Mouse (Mus musculus) CH12.LX (cell line): ENCODE data around the gene Fgfr2. TPM values are rescaled to one million over a fixed set of nuclear protein-coding genes. Genes with fewer than 3 reads are reported as not detected.

Experiments used
- DNase-seq: peaks from one replicate; pipeline ENCODE4 v3.0.0-alpha.2; 2013; ENCODE audit errors: extremely low read depth
- H3K27ac ChIP-seq: 2 replicates; pipeline ENCODE4 v1.5.1; 2012; ENCODE audit warnings: low read depth, mild to moderate bottlenecking, control low read depth, moderate library complexity; ENCODE audit not compliant: insufficient read depth
- H3K27me3 ChIP-seq: replicated peaks from 2 replicates; pipeline ENCODE3; 2012; ENCODE audit warnings: inconsistent platforms
- H3K36me3 ChIP-seq, 2 experiments: replicated peaks in 1 of 2; 2 replicates each; pipeline versions ENCODE3 to v1.6.1; 2012; ENCODE audit warnings: inconsistent platforms in 1 of 2, low read length in 1 of 2, mild to moderate bottlenecking in 1 of 2, mixed read lengths in 1 of 2, moderate library complexity in 1 of 2; ENCODE audit not compliant: control insufficient read depth in 1 of 2, insufficient read depth in 1 of 2
- H3K4me1 ChIP-seq, 2 experiments: 2 replicates each; pipeline ENCODE4 v1.6.1; 2012; ENCODE audit warnings: inconsistent platforms in 1 of 2, moderate library complexity in 1 of 2; ENCODE audit not compliant: insufficient read depth in 2 of 2, control insufficient read depth in 1 of 2
- H3K4me2 ChIP-seq: 2 replicates; pipeline ENCODE4 v1.6.1; 2012; ENCODE audit warnings: low read depth, mild to moderate bottlenecking, control low read depth; ENCODE audit not compliant: poor library complexity, insufficient read depth, severe bottlenecking
- H3K4me3 ChIP-seq, 3 experiments: fragments of 150-350 bp in 1 of 3; sonication (generic) in 1 of 3; replicated peaks in 1 of 3; 2 replicates each; pipeline versions ENCODE3 to v1.5.1; 2011 to 2012; ENCODE audit warnings: low read depth in 2 of 3, low read length in 2 of 3, mild to moderate bottlenecking in 2 of 3, moderate library complexity in 2 of 3, control low read depth in 1 of 3, improper control_type of control experiment in 1 of 3, inconsistent platforms in 1 of 3, mixed read lengths in 1 of 3; ENCODE audit not compliant: poor library complexity in 1 of 3
- H3K79me2 ChIP-seq: replicated peaks from 2 replicates; pipeline ENCODE4 v1.6.1; 2012; ENCODE audit warnings: mild to moderate bottlenecking, moderate library complexity; ENCODE audit not compliant: control insufficient read depth, poor library complexity, insufficient read depth, severe bottlenecking; ENCODE audit errors: extremely low read depth
- H3K9ac ChIP-seq: 2 replicates; pipeline ENCODE4 v1.6.1; 2012; ENCODE audit warnings: low read depth, mild to moderate bottlenecking, control low read depth, moderate library complexity; ENCODE audit not compliant: insufficient read depth
- H3K9me3 ChIP-seq: replicated peaks from 2 replicates; pipeline ENCODE3; 2012; ENCODE audit warnings: low read length, inconsistent platforms, mixed read lengths
- CTCF ChIP-seq, 2 experiments: IDR thresholded peaks in 1 of 2; conservative IDR thresholded peaks in 1 of 2; 2 replicates each; pipeline ENCODE4 v1.5.1; 2011 to 2012; ENCODE audit warnings: low read depth in 2 of 2, low read length in 2 of 2, improper control_type of control experiment in 1 of 2, inconsistent platforms in 1 of 2, mild to moderate bottlenecking in 1 of 2, moderate library complexity in 1 of 2
- EP300 ChIP-seq: IDR thresholded peaks from 2 replicates; pipeline ENCODE4 v1.6.1; 2011; ENCODE audit warnings: low read length, improper control_type of control experiment
- ETS1 ChIP-seq: conservative IDR thresholded peaks from 2 replicates; pipeline ENCODE4 v1.6.1; 2012; ENCODE audit warnings: low read depth, mild to moderate bottlenecking, inconsistent platforms, low read length, improper control_type of control experiment, moderate library complexity
- GABPA ChIP-seq: IDR thresholded peaks from 2 replicates; pipeline ENCODE4 v1.6.1; 2012; ENCODE audit warnings: low read depth, low read length, improper control_type of control experiment, inconsistent platforms; ENCODE audit not compliant: insufficient replicate concordance
- JUND ChIP-seq: conservative IDR thresholded peaks from 2 replicates; pipeline ENCODE4 v1.6.1; 2011; ENCODE audit warnings: low read depth, low read length, improper control_type of control experiment
- KAT2A ChIP-seq: IDR thresholded peaks from 2 replicates; pipeline ENCODE4 v1.6.1; 2012; ENCODE audit warnings: low read length, improper control_type of control experiment, inconsistent platforms; ENCODE audit not compliant: insufficient replicate concordance
- MXI1 ChIP-seq: IDR thresholded peaks from 2 replicates; pipeline ENCODE4 v1.6.1; 2011; ENCODE audit warnings: mild to moderate bottlenecking, low read depth, low read length, improper control_type of control experiment
- NRF1 ChIP-seq: IDR thresholded peaks from 2 replicates; pipeline ENCODE4 v1.6.1; 2014; ENCODE audit warnings: low read depth, mild to moderate bottlenecking, inconsistent platforms, low read length, improper control_type of control experiment, moderate library complexity
- PAX5 ChIP-seq: IDR thresholded peaks from 2 replicates; pipeline ENCODE4 v1.6.1; 2012; ENCODE audit warnings: low read length, inconsistent platforms, mixed read lengths
- POLR2A ChIP-seq: IDR thresholded peaks from 2 replicates; pipeline ENCODE4 v1.6.1; 2011; ENCODE audit warnings: low read depth, mild to moderate bottlenecking, improper control_type of control experiment, low read length
- POLR2AphosphoS2 ChIP-seq: IDR thresholded peaks from 2 replicates; pipeline ENCODE4 v1.6.1; 2011; ENCODE audit warnings: low read depth, low read length, improper control_type of control experiment
- RAD21 ChIP-seq: IDR thresholded peaks from 2 replicates; pipeline ENCODE4 v1.6.1; 2011; ENCODE audit warnings: low read depth, mild to moderate bottlenecking, low read length, improper control_type of control experiment, moderate library complexity
- SMC3 ChIP-seq: IDR thresholded peaks from 2 replicates; pipeline ENCODE4 v1.6.1; 2011; ENCODE audit warnings: low read depth, low read length, improper control_type of control experiment
- TCF12 ChIP-seq: IDR thresholded peaks from 2 replicates; pipeline ENCODE4 v1.6.1; 2014; ENCODE audit warnings: low read depth, mild to moderate bottlenecking, inconsistent platforms, low read length, improper control_type of control experiment
- UBTF ChIP-seq: IDR thresholded peaks from 2 replicates; pipeline ENCODE4 v1.6.1; 2012; ENCODE audit warnings: low read depth, mild to moderate bottlenecking, inconsistent platforms, low read length, improper control_type of control experiment, moderate library complexity
- USF1 ChIP-seq: IDR thresholded peaks from 2 replicates; pipeline ENCODE4 v1.6.1; 2014; ENCODE audit warnings: low read depth, mild to moderate bottlenecking, inconsistent platforms, low read length, improper control_type of control experiment
- USF2 ChIP-seq: conservative IDR thresholded peaks from 2 replicates; pipeline ENCODE4 v1.6.1; 2011; ENCODE audit warnings: low read depth, low read length, improper control_type of control experiment
- ZC3H11A ChIP-seq: IDR thresholded peaks from 2 replicates; pipeline ENCODE4 v1.6.1; 2012; ENCODE audit warnings: low read depth, mild to moderate bottlenecking, inconsistent platforms, low read length, improper control_type of control experiment
- ZKSCAN1 ChIP-seq: IDR thresholded peaks from 2 replicates; pipeline ENCODE4 v1.6.1; 2012; ENCODE audit warnings: low read depth, inconsistent platforms, low read length, improper control_type of control experiment, borderline replicate concordance
- ZMIZ1 ChIP-seq: IDR thresholded peaks from 2 replicates; pipeline ENCODE4 v1.6.1; 2012; ENCODE audit warnings: low read depth, mild to moderate bottlenecking, inconsistent platforms, low read length, improper control_type of control experiment
- ZNF384 ChIP-seq: IDR thresholded peaks from 2 replicates; pipeline ENCODE4 v1.6.1; 2012; ENCODE audit warnings: low read depth, low read length, improper control_type of control experiment, inconsistent platforms
- dilution Hi-C: fragments of 300-500 bp; cut with MboI; formaldehyde crosslinking; loops from 2 replicates; pipeline ENCODE4 v1.14.3; 2020; ENCODE audit warnings: low sequenced_read_pairs; ENCODE audit not compliant: extremely low pct_unique_long_range_greater_than_20kb, extremely low pct_ligation_motif_present
- in situ Hi-C: fragments of 300-500 bp; cut with MboI; formaldehyde crosslinking; loops from 3 replicates; pipeline ENCODE4 v1.14.3; 2019; ENCODE audit warnings: low sequenced_read_pairs, low pct_ligation_motif_present, low pct_unique_long_range_greater_than_20kb, mixed read lengths
- polyA plus RNA-seq: library from polyadenylated mRNA; unstranded; fragments of >175 nt; gene quantifications from 2 replicates; pipeline ENCODE4 v1.2.1, GENCODE M21; 2012; ENCODE audit warnings: low read depth; ENCODE audit not compliant: insufficient read length
- total RNA-seq, 2 experiments: library from RNA; depleted of rRNA; stranded (reverse); fragments of 300-350 nt in 1 of 2; fragments of >200 nt in 1 of 2; gene quantifications; 2 replicates each; pipeline ENCODE4 v1.2.3; 2012 to 2014

Gene Fgfr2
- total and polyA plus RNA-seq, 3 experiments, result not detected

DNA sequence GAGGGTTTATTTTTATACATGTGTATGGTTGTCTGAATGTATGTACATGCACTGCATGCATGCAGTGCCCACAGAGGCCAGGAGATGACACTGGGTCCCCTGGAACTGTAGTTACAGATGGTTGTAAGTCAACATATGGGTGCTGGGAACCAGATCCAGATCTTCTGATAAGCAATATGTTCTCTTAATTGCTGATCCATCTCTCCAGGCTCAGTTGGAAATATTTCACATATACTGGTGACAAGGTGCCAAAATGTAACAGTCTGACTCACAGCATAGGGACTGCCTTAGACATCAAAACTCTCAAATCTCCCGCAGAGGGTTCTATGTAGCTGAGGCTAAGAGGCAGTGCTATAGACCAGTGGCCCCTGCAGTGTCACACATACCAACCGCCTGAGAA lies 646.7 kb downstream of the Fgfr2 start:
- Histone ChIP-seq H3K27me3 (peaks cover 95% of the 10 kb centered on the region), H3K4me3 (no peak overlapping the region), H3K36me3 (no peaks in the 10 kb centered on the region), H3K27ac (no peak overlapping the region), H3K9ac (no peak overlapping the region), H3K4me2 (no peak overlapping the region), H3K79me2 (no peaks in the 10 kb centered on the region), H3K9me3 (peaks cover 3% of the 10 kb centered on the region), H3K4me1 (peaks cover 0 to 10% of the 10 kb centered on the region in 2 experiments; a peak in 1 of 4 replicates)
- DNase-seq, result no peak
- in situ Hi-C loops, result no loop called here
- TF ChIP-seq KAT2A (no peak), ZNF384 (no peak), PAX5 (no peak), SMC3 (no peak), GABPA (no peak), NRF1 (no peak), ETS1 (no peak), USF2 (no peak), UBTF (no peak), ZMIZ1 (no peak), MXI1 (no peak), JUND (no peak), ZC3H11A (no peak), POLR2A (no peak), USF1 (no peak), POLR2AphosphoS2 (no peak), TCF12 (no peak)
- dilution Hi-C loops, result no loop called here

DNA sequence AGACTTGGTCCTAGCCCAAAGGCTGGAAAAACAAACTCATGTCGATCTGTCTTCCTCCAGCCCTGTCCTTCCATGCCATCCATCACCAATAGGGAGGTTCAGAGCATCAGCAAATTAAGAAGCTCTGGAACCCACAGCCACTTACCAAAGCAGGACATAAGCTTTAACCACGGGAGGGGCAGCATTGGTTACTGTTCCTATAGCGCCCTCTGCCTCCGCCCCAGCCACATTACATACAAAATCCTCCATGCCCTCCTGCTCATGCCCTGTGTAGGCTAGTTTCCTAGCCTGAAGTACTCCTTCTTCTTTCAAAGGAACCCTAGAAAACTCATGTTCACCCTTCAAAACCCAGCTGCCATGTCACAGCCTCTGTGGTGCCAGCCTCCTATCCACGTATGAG lies 648.1 kb downstream of the Fgfr2 start:
- H3K4me3 ChIP-seq, result no peak overlapping the region
- H3K4me1 ChIP-seq, result no peaks in the 10 kb centered on the region; a peak in 1 of 4 replicates
- no peak overlapping the region for H3K4me2 ChIP-seq
- TF ChIP-seq CTCF (conservative IDR thresholded peaks at IDR 0.05 in 1 of 2, IDR thresholded peaks at IDR 0.05 in 1 of 2; ENCODE audit: low read depth in 2 of 2, low read length in 2 of 2), result peak; percentile 39 to 88; a peak in 3 of 4 replicates
- peak; percentile 94 for TF ChIP-seq SMC3
- TF ChIP-seq EP300, result no peak
- peak; percentile 64 for TF ChIP-seq ZC3H11A
- TF ChIP-seq ZKSCAN1, result no peak
- peak; percentile 85 for TF ChIP-seq RAD21
- in situ Hi-C loops, result no loop called here
- H3K9ac ChIP-seq, result no peak overlapping the region
- peaks cover 95% of the 10 kb centered on the region for H3K27me3 ChIP-seq
- no peak overlapping the region for H3K27ac ChIP-seq
- H3K9me3 ChIP-seq, result peaks cover 3% of the 10 kb centered on the region
- peak; percentile 46 for DNase-seq
- dilution Hi-C loops, result no loop called here
- H3K79me2 ChIP-seq, result no peaks in the 10 kb centered on the region
- H3K36me3 ChIP-seq, result no peaks in the 10 kb centered on the region
